Mouse (Mus musculus) stomach, embryonic 16.5 days (tissue): ENCODE data around the gene Jarid2. TPM values are rescaled to one million over a fixed set of nuclear protein-coding genes. Genes with fewer than 3 reads are reported as not detected.

Experiments used
- ATAC-seq: fragments of 200-750 bp; cut with Nextera tagmentation; 2 replicates; pipeline ENCODE4 v1.8.0; 2017; ENCODE audit warnings: moderate number of reproducible peaks, moderate TSS enrichment; ENCODE audit not compliant: insufficient read depth, low FRiP score
- H3K27ac ChIP-seq: fragments of 300-500 bp; sonication (generic); 2 replicates; pipeline ENCODE4 v1.5.1; 2014; ENCODE audit warnings: low read length
- H3K27me3 ChIP-seq: fragments of 300-500 bp; sonication (generic); 2 replicates; pipeline ENCODE4 v1.6.1; 2014; ENCODE audit warnings: low read length, control low read depth, mixed read lengths; ENCODE audit not compliant: control insufficient read depth, insufficient read depth
- H3K36me3 ChIP-seq: fragments of 300-500 bp; sonication (generic); 2 replicates; pipeline ENCODE4 v1.6.1; 2014; ENCODE audit warnings: low read length; ENCODE audit not compliant: control insufficient read depth, insufficient read depth
- H3K4me1 ChIP-seq: fragments of 300-500 bp; sonication (generic); 2 replicates; pipeline ENCODE4 v1.6.1; 2014; ENCODE audit warnings: low read length, control low read depth, mixed read lengths; ENCODE audit not compliant: control insufficient read depth, insufficient read depth
- H3K4me2 ChIP-seq: fragments of 300-500 bp; sonication (generic); 2 replicates; pipeline ENCODE4 v1.6.1; 2014; ENCODE audit warnings: low read depth, low read length, mixed read lengths
- H3K4me3 ChIP-seq: fragments of 300-500 bp; sonication (generic); replicated peaks from 2 replicates; pipeline ENCODE4 v1.5.1; 2014; ENCODE audit warnings: mild to moderate bottlenecking, low read length
- H3K9ac ChIP-seq: fragments of 300-500 bp; sonication (generic); 2 replicates; pipeline ENCODE4 v1.6.1; 2014; ENCODE audit warnings: low read length
- H3K9me3 ChIP-seq: fragments of 300-500 bp; sonication (generic); replicated peaks from 2 replicates; pipeline ENCODE4 v1.6.1; 2016; ENCODE audit warnings: low read length, control low read depth; ENCODE audit not compliant: control insufficient read depth
- WGBS: fragments of 180-500 bp; shearing (Covaris S2); extraction: QIAGEN DNeasy Blood & Tissue Kit; methylation state at CpG from one replicate; pipeline ENCODE4 v1.1.7; 2014; 5-methylcytosine and 5-hydroxymethylcytosine counted together
- polyA plus RNA-seq: library from polyadenylated mRNA; unstranded; fragments of >200 nt; fragmentation: Nextera tagmentation; extraction: Ambion mirVana; gene quantifications from 2 replicates; pipeline ENCODE4 v1.2.1, GENCODE M21; 2015

The Jarid2 gene
- polyA plus RNA-seq, 1 experiment from 2014 or later: 28.4 TPM

- H3K4me1 ChIP-seq: no peaks in the 10 kb centered on the region
These were observed 217.8 kb downstream of the Jarid2 start for GRCm38 (mm10) chr13:44946880-44947635.

DNA sequence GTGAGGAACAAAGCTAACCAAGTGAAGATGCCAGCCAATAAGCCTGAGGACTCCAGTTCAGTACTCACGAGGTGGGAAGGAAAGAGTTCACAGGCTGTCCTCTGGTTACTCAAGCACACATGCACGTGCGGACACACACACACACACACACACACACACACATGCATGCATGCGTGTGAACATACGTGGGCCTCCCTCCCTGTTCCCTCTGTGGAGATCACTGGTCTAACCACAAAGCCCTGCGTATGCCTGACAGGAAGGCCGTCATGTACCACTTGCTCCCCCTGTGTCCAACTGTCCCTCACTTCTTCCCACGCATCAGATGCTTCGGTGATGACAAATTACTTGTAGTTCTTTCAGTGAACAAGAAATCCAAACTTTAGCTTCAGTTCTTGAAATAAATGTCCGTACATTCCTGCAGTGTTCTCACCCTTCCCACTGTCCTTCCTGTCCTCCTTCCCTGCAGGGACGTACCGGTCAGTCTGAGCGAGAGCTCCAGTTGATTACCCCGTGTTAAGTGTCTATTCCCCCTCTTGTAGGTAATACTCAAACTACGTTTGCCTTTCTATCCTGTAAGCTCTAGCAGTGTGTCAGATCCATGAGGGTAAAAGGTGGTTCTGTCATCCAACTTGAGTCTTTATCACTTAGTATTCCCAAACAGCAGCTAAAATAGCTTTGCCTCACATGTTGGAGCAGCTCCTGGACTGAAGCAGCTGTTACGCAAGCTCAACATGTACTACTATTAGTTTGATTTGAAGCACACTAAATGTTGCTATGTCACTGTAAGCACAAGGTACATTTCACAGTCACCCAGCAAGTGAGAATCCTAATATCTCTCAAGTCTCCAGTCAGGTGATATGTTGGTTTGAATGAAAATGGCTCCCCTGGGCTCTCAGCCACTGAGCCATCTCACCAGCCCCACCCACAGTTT, 219.3 kb downstream of the Jarid2 start:
- Histone ChIP-seq H3K4me3 (no peak overlapping the region), H3K27me3 (no peaks in the 10 kb centered on the region), H3K36me3 (no peaks in the 10 kb centered on the region), H3K4me1 (no peaks in the 10 kb centered on the region), H3K9ac (no peak overlapping the region), H3K27ac (no peak overlapping the region), H3K4me2 (no peak overlapping the region), H3K9me3 (no peaks in the 10 kb centered on the region)
- ATAC-seq: no peak
- WGBS: 86% methylated on average over 16 of the region's 16 CpGs

More at GRCm38 (mm10) chr13:44946880-44947635, 217.8 kb downstream of the Jarid2 start:
- no peak for ATAC-seq
- Histone ChIP-seq H3K27me3 (no peaks in the 10 kb centered on the region), H3K27ac (no peak overlapping the region), H3K9ac (no peak overlapping the region), H3K4me2 (no peak overlapping the region), H3K36me3 (no peaks in the 10 kb centered on the region), H3K9me3 (no peaks in the 10 kb centered on the region), H3K4me3 (no peak overlapping the region)
- WGBS: 50% methylated on average over 8 of the region's 8 CpGs

DNA sequence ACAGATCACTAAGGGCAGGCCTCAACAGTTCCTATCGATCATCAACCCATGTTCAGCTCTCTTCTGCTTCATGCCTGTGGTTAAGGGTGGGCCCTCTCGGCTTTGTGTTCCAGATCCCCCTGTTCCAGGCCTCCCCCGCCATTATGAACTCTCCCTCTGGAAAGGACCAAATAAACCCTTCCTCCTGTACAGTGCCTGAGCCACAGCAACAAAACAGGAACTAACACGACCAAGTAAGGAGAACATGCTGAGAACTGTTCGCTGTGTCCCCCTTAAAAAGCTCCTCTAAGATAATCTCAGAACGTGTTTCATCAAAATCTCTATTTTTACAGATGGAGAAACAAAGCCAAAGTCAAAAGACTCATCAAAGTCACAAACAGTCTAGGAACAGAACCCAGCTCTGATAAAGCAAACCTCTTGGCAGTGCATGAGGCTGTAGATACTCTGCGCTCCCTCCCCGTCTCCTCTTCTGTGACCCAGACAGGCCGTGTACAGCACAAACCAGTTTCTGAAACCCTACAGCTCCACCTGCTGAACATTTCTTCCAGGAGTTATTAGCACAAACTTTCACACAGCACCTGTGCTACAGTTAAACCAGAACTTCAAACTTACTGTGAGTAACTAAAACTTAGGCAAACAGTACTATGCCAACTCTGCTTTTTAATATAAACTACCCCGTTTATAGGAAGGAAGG, 223.3 kb downstream of the Jarid2 start:
- H3K27me3 ChIP-seq: no peaks in the 10 kb centered on the region
- H3K4me2 ChIP-seq: no peak overlapping the region
- no peak overlapping the region for H3K4me3 ChIP-seq
- ATAC-seq: no peak
- H3K36me3 ChIP-seq: no peaks in the 10 kb centered on the region
- 52% methylated on average over 10 of the region's 10 CpGs for WGBS
- no peak overlapping the region for H3K9ac ChIP-seq
- H3K27ac ChIP-seq: no peak overlapping the region; the same call in 1 of the 2 replicates
- no peaks in the 10 kb centered on the region for H3K9me3 ChIP-seq
- H3K4me1 ChIP-seq: no peaks in the 10 kb centered on the region

GRCm38 (mm10) chr13:44953546-44954231, 224.4 kb downstream of the Jarid2 start:
- Histone ChIP-seq H3K9me3 (no peaks in the 10 kb centered on the region), H3K27me3 (no peaks in the 10 kb centered on the region), H3K27ac (no peak overlapping the region), H3K9ac (no peak overlapping the region), H3K36me3 (no peaks in the 10 kb centered on the region), H3K4me3 (no peak overlapping the region), H3K4me1 (no peaks in the 10 kb centered on the region), H3K4me2 (no peak overlapping the region)
- ATAC-seq: no peak
- 71% methylated on average over 8 of the region's 8 CpGs for WGBS

GRCm38 (mm10) chr13:44954232-44954568, 224.9 kb downstream of the Jarid2 start:
- Histone ChIP-seq H3K27me3 (no peaks in the 10 kb centered on the region), H3K4me1 (no peaks in the 10 kb centered on the region), H3K27ac (no peak overlapping the region), H3K4me3 (no peak overlapping the region), H3K9me3 (no peaks in the 10 kb centered on the region), H3K4me2 (no peak overlapping the region), H3K9ac (no peak overlapping the region), H3K36me3 (no peaks in the 10 kb centered on the region)
- 88% methylated on average over 1 of the region's 1 CpGs for WGBS
- no peak for ATAC-seq

- no peak overlapping the region for H3K9ac ChIP-seq
- H3K36me3 ChIP-seq: no peaks in the 10 kb centered on the region
- WGBS: 95% methylated on average over 6 of the region's 6 CpGs
- H3K27ac ChIP-seq: no peak overlapping the region
- no peaks in the 10 kb centered on the region for H3K9me3 ChIP-seq
- H3K27me3 ChIP-seq: no peaks in the 10 kb centered on the region
- H3K4me1 ChIP-seq: no peaks in the 10 kb centered on the region
- no peak overlapping the region for H3K4me3 ChIP-seq
- ATAC-seq: no peak
- no peak overlapping the region for H3K4me2 ChIP-seq
These were observed 226.5 kb downstream of the Jarid2 start for GRCm38 (mm10) chr13:44955781-44956180.

GRCm38 (mm10) chr13:44957049-44957448, 227.8 kb downstream of the Jarid2 start:
- Histone ChIP-seq H3K9me3 (no peaks in the 10 kb centered on the region), H3K9ac (no peak overlapping the region), H3K4me2 (no peak overlapping the region), H3K4me1 (no peaks in the 10 kb centered on the region), H3K27me3 (no peaks in the 10 kb centered on the region), H3K27ac (no peak overlapping the region), H3K36me3 (no peaks in the 10 kb centered on the region), H3K4me3 (no peak overlapping the region)
- 88% methylated on average over 8 of the region's 8 CpGs for WGBS
- ATAC-seq: no peak

GRCm38 (mm10) chr13:44960542-44961291, 231.4 kb downstream of the Jarid2 start:
- Histone ChIP-seq H3K4me2 (no peak overlapping the region), H3K27me3 (no peaks in the 10 kb centered on the region), H3K4me3 (no peak overlapping the region), H3K4me1 (peaks cover 3% of the 10 kb centered on the region; the same call in 1 of the 2 replicates), H3K36me3 (no peaks in the 10 kb centered on the region), H3K9me3 (no peaks in the 10 kb centered on the region), H3K27ac (no peak overlapping the region), H3K9ac (no peak overlapping the region)
- ATAC-seq: no peak
- 86% methylated on average over 5 of the region's 5 CpGs for WGBS
